Mouse (Mus musculus) limb, embryonic 13.5 days (tissue): ENCODE data around the gene Nav3. TPM values are rescaled to one million over a fixed set of nuclear protein-coding genes. Genes with fewer than 3 reads are reported as not detected.
A peak's percentile ranks its signal among the peaks of the same experiment; 100 is the strongest.

Experiments
- ATAC-seq: fragments of 200-750 bp; cut with Nextera tagmentation; 2 replicates; pipeline ENCODE4 v1.8.0; 2017; ENCODE audit warnings: low read depth, moderate number of reproducible peaks, moderate TSS enrichment; ENCODE audit not compliant: low FRiP score
- H3K27ac ChIP-seq: fragments of 300-500 bp; sonication (generic); 2 replicates; pipeline ENCODE4 v1.5.1; 2015; ENCODE audit warnings: inconsistent platforms, mild to moderate bottlenecking, moderate library complexity
- H3K27me3 ChIP-seq: fragments of 300-500 bp; sonication (generic); 2 replicates; pipeline ENCODE4 v1.6.1; 2015; ENCODE audit warnings: mild to moderate bottlenecking, inconsistent platforms
- H3K36me3 ChIP-seq: fragments of 300-500 bp; sonication (generic); 2 replicates; pipeline ENCODE4 v1.6.1; 2015; ENCODE audit warnings: inconsistent platforms, mild to moderate bottlenecking, moderate library complexity
- H3K4me1 ChIP-seq: fragments of 300-500 bp; sonication (generic); 2 replicates; pipeline ENCODE4 v1.6.1; 2015; ENCODE audit warnings: inconsistent platforms
- H3K4me2 ChIP-seq: fragments of 300-500 bp; sonication (generic); replicated peaks from 2 replicates; pipeline ENCODE4 v1.6.1; 2015; ENCODE audit warnings: inconsistent platforms, mild to moderate bottlenecking, moderate library complexity
- H3K4me3 ChIP-seq: fragments of 300-500 bp; sonication (generic); 2 replicates; pipeline ENCODE4 v1.5.1; 2015; ENCODE audit warnings: moderate library complexity, mild to moderate bottlenecking, inconsistent platforms
- H3K9ac ChIP-seq: fragments of 300-500 bp; sonication (generic); 2 replicates; pipeline ENCODE4 v1.6.1; 2015; ENCODE audit warnings: mild to moderate bottlenecking, inconsistent platforms
- H3K9me3 ChIP-seq: fragments of 300-500 bp; sonication (generic); 2 replicates; pipeline ENCODE4 v1.6.1; 2016; ENCODE audit warnings: inconsistent platforms
- WGBS: fragments of 180-500 bp; shearing (Covaris S2); methylation state at CpG from one replicate; pipeline ENCODE4 v1.1.7; 2015; 5-methylcytosine and 5-hydroxymethylcytosine counted together
- polyA plus RNA-seq: library from polyadenylated mRNA; unstranded; fragments of >200 nt; fragmentation: Nextera tagmentation; extraction: Ambion mirVana; gene quantifications from 2 replicates; pipeline ENCODE4 v1.2.1, GENCODE M21; 2015

The Nav3 gene
- polyA plus RNA-seq, 1 experiment from 2014 or later = 5.5 TPM

GRCm38 (mm10) chr10:110160894-110161293 is 295.1 kb downstream of the Nav3 start:
- peak; percentile 60; the same call in 1 of the 2 replicates for ATAC-seq
- no peak overlapping the region for H3K9ac ChIP-seq
- no peaks in the 10 kb centered on the region for H3K9me3 ChIP-seq
- H3K36me3 ChIP-seq = no peaks in the 10 kb centered on the region
- H3K27ac ChIP-seq = no peak overlapping the region
- peaks cover 7% of the 10 kb centered on the region; the same call in 1 of the 2 replicates for H3K4me1 ChIP-seq
- no peak overlapping the region for H3K4me2 ChIP-seq
- 42% methylated on average over 5 of the region's 5 CpGs for WGBS
- H3K27me3 ChIP-seq = no peaks in the 10 kb centered on the region
- H3K4me3 ChIP-seq = no peak overlapping the region

DNA sequence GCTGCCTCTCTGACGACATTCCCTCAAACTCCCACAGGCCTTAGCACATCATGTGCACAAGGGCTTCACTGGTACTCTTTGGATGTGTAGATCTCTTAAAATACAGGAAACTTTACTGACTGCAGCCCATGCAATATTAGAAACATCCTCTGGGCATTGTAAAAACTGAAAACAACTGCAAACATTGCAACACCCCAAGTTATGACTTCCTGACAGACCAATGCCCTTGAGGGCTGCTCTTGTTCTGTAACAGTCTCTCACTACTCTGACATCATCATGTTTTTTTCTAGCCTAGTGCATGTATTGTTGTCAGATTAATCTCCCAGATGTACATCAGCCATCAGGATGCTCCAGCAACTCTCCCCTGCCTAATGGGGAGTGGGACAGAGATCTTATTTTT is 296.5 kb downstream of the Nav3 start:
- H3K9ac ChIP-seq = no peak overlapping the region
- no peaks in the 10 kb centered on the region for H3K9me3 ChIP-seq
- H3K36me3 ChIP-seq = no peaks in the 10 kb centered on the region
- H3K27me3 ChIP-seq = no peaks in the 10 kb centered on the region
- ATAC-seq = peak; percentile 68
- no peak overlapping the region for H3K4me3 ChIP-seq
- no peak overlapping the region for H3K27ac ChIP-seq
- H3K4me1 ChIP-seq = peaks cover 7% of the 10 kb centered on the region; the same call in 1 of the 2 replicates
- H3K4me2 ChIP-seq = no peak overlapping the region
- 16% methylated on average over 1 of the region's 1 CpGs for WGBS

- H3K9ac ChIP-seq = no peak overlapping the region
- H3K4me2 ChIP-seq = no peak overlapping the region
- H3K4me3 ChIP-seq = no peak overlapping the region
- no peak for ATAC-seq
- no peaks in the 10 kb centered on the region for H3K27me3 ChIP-seq
- H3K9me3 ChIP-seq = no peaks in the 10 kb centered on the region
- no peaks in the 10 kb centered on the region for H3K36me3 ChIP-seq
- H3K27ac ChIP-seq = no peak overlapping the region
- peaks cover 7% of the 10 kb centered on the region; the same call in 1 of the 2 replicates for H3K4me1 ChIP-seq
- WGBS = 68% methylated on average over 3 of the region's 3 CpGs
These were observed 297.9 kb downstream of the Nav3 start for GRCm38 (mm10) chr10:110158122-110158521.

DNA sequence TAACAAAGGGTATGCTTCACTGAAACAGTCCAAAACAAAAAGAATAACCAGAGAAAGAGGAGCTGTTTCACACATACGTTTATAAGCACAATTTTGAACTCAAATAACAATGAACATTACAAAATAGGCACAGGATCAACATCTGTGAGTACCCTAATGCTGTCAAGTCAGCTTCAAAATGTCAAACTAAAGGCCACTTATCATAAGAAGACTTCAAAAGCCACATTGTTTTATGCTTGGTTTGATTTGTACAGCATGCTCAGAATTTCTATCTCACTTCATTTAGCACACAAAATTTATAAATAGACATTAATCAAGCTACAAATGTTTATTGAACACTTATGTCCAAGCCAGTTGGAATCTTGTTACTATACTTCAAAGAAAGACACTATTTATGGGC is 299.6 kb downstream of the Nav3 start:
- no peak for ATAC-seq

GRCm38 (mm10) chr10:110155494-110155893 is 300.5 kb downstream of the Nav3 start:
- Histone ChIP-seq H3K4me1 (peaks cover 7% of the 10 kb centered on the region; the same call in 1 of the 2 replicates), H3K4me3 (no peak overlapping the region), H3K27ac (no peak overlapping the region), H3K36me3 (no peaks in the 10 kb centered on the region), H3K9me3 (no peaks in the 10 kb centered on the region), H3K4me2 (no peak overlapping the region), H3K27me3 (no peaks in the 10 kb centered on the region), H3K9ac (no peak overlapping the region)
- 75% methylated on average over 2 of the region's 2 CpGs for WGBS
- no peak for ATAC-seq

More for the DNA sequence above, 299.6 kb downstream of the Nav3 start:
- no peak overlapping the region for H3K4me2 ChIP-seq
- no peak overlapping the region for H3K9ac ChIP-seq
- no peaks in the 10 kb centered on the region for H3K9me3 ChIP-seq
- H3K4me1 ChIP-seq = peaks cover 7% of the 10 kb centered on the region; the same call in 1 of the 2 replicates
- no peak overlapping the region for H3K27ac ChIP-seq
- no peaks in the 10 kb centered on the region for H3K36me3 ChIP-seq
- no peak overlapping the region for H3K4me3 ChIP-seq
- H3K27me3 ChIP-seq = no peaks in the 10 kb centered on the region
- 62% methylated on average over 1 of the region's 1 CpGs for WGBS

DNA sequence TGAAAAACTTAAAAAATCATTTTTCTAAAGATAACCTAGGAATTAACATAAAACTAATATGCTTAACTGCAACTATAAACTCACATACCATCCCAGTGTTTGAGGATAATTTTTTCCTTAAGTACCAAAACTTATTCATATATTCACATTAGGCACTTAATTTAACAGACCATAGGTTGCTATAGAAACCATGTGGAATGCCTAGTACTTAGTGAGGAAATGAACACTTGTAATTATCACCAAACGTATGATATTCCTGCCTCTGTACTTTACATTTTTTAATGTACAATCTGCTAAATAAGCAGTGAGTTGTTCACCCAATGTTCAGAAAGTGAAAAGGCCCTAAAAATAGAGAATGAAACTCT is 301.1 kb downstream of the Nav3 start:
- Histone ChIP-seq H3K4me2 (no peak overlapping the region), H3K27ac (no peak overlapping the region), H3K36me3 (no peaks in the 10 kb centered on the region), H3K9ac (no peak overlapping the region), H3K4me3 (no peak overlapping the region), H3K4me1 (peaks cover 7% of the 10 kb centered on the region; the same call in 1 of the 2 replicates), H3K9me3 (no peaks in the 10 kb centered on the region), H3K27me3 (no peaks in the 10 kb centered on the region)
- 59% methylated on average over 1 of the region's 1 CpGs for WGBS
- ATAC-seq = no peak

DNA sequence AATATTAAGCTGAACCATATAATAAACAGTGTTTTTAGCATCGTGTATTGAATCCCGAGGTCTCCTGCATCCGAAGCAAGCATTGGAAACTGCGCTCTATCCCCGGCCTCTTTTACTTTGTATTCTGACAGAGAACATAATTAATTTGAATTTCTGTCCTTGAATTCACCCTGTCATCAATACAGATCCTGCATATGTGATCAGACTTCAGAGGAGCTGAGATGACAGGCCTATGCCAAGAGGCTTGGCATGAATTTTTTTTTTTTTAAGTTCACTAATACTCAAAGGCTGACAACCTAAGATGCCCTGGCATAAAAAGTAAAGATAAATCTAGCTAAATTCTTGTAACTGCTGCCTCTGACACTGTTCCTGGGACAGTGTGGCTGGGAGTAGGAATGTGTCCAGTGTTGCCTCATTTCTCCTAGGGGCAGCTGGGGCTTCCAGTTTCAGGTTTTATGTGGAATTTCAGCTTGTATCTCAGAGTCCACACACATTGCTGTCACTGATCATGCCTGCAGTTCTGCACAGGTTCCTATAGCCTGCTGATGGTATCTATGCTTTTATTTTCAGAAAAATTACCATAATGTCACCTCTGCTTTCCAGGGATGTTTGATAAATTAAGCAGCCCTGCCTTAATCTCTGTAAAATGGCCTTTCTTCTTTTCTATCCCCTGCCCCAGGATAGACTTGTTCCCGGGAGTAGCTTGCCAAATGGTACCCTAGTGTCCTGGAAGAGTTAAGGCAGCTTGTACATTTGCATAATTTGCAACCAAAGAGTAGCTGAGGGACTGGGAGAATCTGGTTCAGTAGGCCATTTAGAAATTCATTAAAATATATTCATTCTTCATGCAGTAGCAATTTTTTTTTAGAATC is 301.8 kb downstream of the Nav3 start:
- WGBS = 80% methylated on average over 6 of the region's 6 CpGs
- Histone ChIP-seq H3K4me3 (no peak overlapping the region), H3K27ac (no peak overlapping the region), H3K4me1 (peaks cover 3% of the 10 kb centered on the region; the same call in 1 of the 2 replicates), H3K27me3 (no peaks in the 10 kb centered on the region), H3K9me3 (no peaks in the 10 kb centered on the region), H3K9ac (no peak overlapping the region), H3K4me2 (no peak overlapping the region), H3K36me3 (no peaks in the 10 kb centered on the region)
- ATAC-seq = no peak

GRCm38 (mm10) chr10:110120572-110120971 is 335.4 kb downstream of the Nav3 start:
- Histone ChIP-seq H3K4me1 (no peaks in the 10 kb centered on the region), H3K27me3 (no peaks in the 10 kb centered on the region), H3K9me3 (no peaks in the 10 kb centered on the region), H3K36me3 (no peaks in the 10 kb centered on the region), H3K4me2 (no peak overlapping the region), H3K4me3 (no peak overlapping the region), H3K27ac (no peak overlapping the region), H3K9ac (no peak overlapping the region)
- ATAC-seq = no peak

DNA sequence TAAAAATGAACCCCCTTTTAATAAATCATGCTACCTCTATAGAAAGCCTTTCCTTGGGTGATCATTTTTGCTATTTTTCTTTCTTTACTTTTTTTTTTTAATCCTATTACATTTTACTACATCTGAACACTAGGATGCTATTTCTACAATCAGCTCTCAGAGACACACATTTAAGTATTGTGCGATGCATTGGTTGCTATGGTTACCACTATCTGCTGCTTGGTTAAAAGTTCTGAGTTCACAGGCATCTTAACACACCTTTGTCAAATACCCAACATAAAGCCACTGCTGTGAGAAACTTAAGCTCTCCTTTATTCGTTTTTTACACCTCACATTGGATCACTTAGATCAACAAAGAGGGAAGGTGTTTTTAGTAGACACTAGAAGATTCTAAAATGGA is 338.7 kb downstream of the Nav3 start:
- H3K9ac ChIP-seq = no peak overlapping the region
- no peaks in the 10 kb centered on the region for H3K27me3 ChIP-seq
- no peak for ATAC-seq
- no peaks in the 10 kb centered on the region for H3K4me1 ChIP-seq
- no peak overlapping the region for H3K27ac ChIP-seq
- no peak overlapping the region for H3K4me2 ChIP-seq
- 65% methylated on average over 2 of the region's 2 CpGs for WGBS
- no peaks in the 10 kb centered on the region for H3K9me3 ChIP-seq
- no peaks in the 10 kb centered on the region for H3K36me3 ChIP-seq
- no peak overlapping the region for H3K4me3 ChIP-seq

DNA sequence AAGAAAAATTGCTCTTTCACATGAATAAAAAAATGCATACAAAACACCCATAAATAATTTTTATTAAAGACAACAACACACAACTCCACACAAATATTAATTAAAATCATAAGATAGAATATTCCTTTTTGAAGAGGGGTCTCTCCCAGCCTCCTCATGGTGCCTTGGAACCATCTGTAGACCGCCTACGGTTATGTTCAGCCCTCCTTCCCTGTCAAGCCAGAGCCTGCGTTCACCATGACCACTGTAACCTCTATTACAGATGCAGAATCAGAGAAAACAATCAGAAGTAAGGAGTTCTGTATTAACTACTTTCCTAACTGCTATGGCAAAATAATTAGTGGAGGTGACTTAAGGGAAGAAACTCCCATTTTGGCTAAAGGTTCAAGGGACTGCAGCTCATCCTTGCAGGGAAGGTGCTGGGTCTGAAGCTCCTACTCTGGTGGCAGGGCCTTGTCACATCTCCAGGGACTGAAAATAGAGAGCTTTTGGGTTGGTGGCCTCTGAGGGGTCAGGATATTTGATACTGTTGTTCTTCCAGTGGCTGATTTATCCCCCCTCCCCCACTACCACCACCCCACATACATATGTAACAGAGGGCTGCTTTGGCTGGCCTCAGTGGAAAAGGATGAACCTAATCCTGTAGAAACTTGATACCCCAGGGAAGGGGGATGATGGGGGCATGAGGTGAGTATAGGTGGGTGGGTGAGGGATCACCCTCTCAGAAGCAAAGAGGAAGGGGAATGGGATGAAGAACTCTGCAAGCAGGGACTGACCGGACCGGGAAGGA is 343.1 kb downstream of the Nav3 start:
- WGBS = 68% methylated on average over 5 of the region's 5 CpGs

GRCm38 (mm10) chr10:110103255-110103654 is 352.7 kb downstream of the Nav3 start:
- Histone ChIP-seq H3K4me2 (no peak overlapping the region), H3K36me3 (no peaks in the 10 kb centered on the region), H3K9ac (no peak overlapping the region), H3K27ac (no peak overlapping the region), H3K4me1 (0 out of 2 replicates have a peak, but pooled peaks cover 3% of the 10 kb centered on the region), H3K9me3 (no peaks in the 10 kb centered on the region), H3K27me3 (no peaks in the 10 kb centered on the region), H3K4me3 (no peak overlapping the region)
- ATAC-seq = no peak
- WGBS = 85% methylated on average over 6 of the region's 6 CpGs

More for the DNA sequence above, 343.1 kb downstream of the Nav3 start:
- no peak overlapping the region for H3K27ac ChIP-seq
- ATAC-seq = no peak
- H3K4me3 ChIP-seq = no peak overlapping the region
- no peaks in the 10 kb centered on the region for H3K27me3 ChIP-seq
- no peaks in the 10 kb centered on the region for H3K36me3 ChIP-seq
- no peak overlapping the region for H3K4me2 ChIP-seq
- H3K9me3 ChIP-seq = no peaks in the 10 kb centered on the region
- no peak overlapping the region for H3K9ac ChIP-seq
- no peaks in the 10 kb centered on the region for H3K4me1 ChIP-seq

DNA sequence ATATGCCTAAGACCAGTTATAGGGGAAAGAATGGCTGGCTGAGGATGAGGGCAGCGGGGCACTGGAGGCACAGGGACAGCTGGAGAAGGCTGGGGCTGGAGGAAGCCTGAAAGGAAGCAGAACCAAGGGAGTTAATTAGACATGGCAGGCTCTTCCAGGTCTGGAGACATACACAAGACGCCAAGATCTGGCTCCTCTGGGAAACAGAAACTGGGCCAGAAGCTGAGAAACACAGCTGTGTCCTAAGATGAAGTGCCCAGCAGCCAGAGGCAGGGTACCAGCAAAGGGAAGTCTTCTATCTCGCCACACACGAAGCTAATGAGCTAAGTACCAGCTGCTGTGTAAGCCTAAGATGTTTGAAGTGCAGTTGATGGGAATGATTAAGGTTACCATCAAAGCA is 353.8 kb downstream of the Nav3 start:
- H3K36me3 ChIP-seq = no peaks in the 10 kb centered on the region
- H3K4me3 ChIP-seq = no peak overlapping the region
- no peaks in the 10 kb centered on the region for H3K27me3 ChIP-seq
- no peak overlapping the region for H3K9ac ChIP-seq
- H3K27ac ChIP-seq = no peak overlapping the region
- H3K4me2 ChIP-seq = no peak overlapping the region
- 0 out of 2 replicates have a peak, but pooled peaks cover 3% of the 10 kb centered on the region for H3K4me1 ChIP-seq
- no peaks in the 10 kb centered on the region for H3K9me3 ChIP-seq
- no peak for ATAC-seq
- 32% methylated on average over 4 of the region's 4 CpGs for WGBS
